Mouse (Mus musculus) intestine, embryonic 16.5 days (tissue): ENCODE data around the gene Zswim7. TPM values are rescaled to one million over a fixed set of nuclear protein-coding genes. Genes with fewer than 3 reads are reported as not detected.

Experiments
- ATAC-seq: fragments of 200-750 bp; cut with Nextera tagmentation; 2 replicates; pipeline ENCODE4 v1.8.0; 2017; ENCODE audit warnings: moderate TSS enrichment, moderate library complexity
- H3K27ac ChIP-seq: fragments of 300-500 bp; sonication (generic); 2 replicates; pipeline ENCODE4 v1.5.1; 2014; ENCODE audit warnings: mild to moderate bottlenecking, low read length
- H3K27me3 ChIP-seq: fragments of 300-500 bp; sonication (generic); replicated peaks from 2 replicates; pipeline ENCODE4 v1.6.1; 2014; ENCODE audit warnings: low read length, control low read depth, mixed read lengths; ENCODE audit not compliant: control insufficient read depth, insufficient read depth
- H3K36me3 ChIP-seq: fragments of 300-500 bp; sonication (generic); 2 replicates; pipeline ENCODE4 v1.6.1; 2014; ENCODE audit warnings: low read length, control low read depth; ENCODE audit not compliant: control insufficient read depth, insufficient read depth
- H3K4me1 ChIP-seq: fragments of 300-500 bp; sonication (generic); 2 replicates; pipeline ENCODE4 v1.6.1; 2014; ENCODE audit warnings: low read length, control low read depth, mixed read lengths; ENCODE audit not compliant: control insufficient read depth, insufficient read depth
- H3K4me2 ChIP-seq: fragments of 300-500 bp; sonication (generic); 2 replicates; pipeline ENCODE4 v1.6.1; 2014; ENCODE audit warnings: low read depth, low read length, control low read depth
- H3K4me3 ChIP-seq: fragments of 300-500 bp; sonication (generic); 2 replicates; pipeline ENCODE4 v1.5.1; 2014; ENCODE audit warnings: mild to moderate bottlenecking, low read length
- H3K9ac ChIP-seq: fragments of 300-500 bp; sonication (generic); 2 replicates; pipeline ENCODE4 v1.6.1; 2014; ENCODE audit warnings: low read depth, low read length
- H3K9me3 ChIP-seq: fragments of 300-500 bp; sonication (generic); 2 replicates; pipeline ENCODE4 v1.6.1; 2016; ENCODE audit warnings: low read length, control low read depth; ENCODE audit not compliant: control insufficient read depth
- WGBS: fragments of 180-500 bp; shearing (Covaris S2); extraction: QIAGEN DNeasy Blood & Tissue Kit; methylation state at CpG from one replicate; pipeline ENCODE4 v1.1.7; 2014; 5-methylcytosine and 5-hydroxymethylcytosine counted together
- polyA plus RNA-seq: library from polyadenylated mRNA; unstranded; fragments of >200 nt; fragmentation: Nextera tagmentation; extraction: Ambion mirVana; gene quantifications from 2 replicates; pipeline ENCODE4 v1.2.1, GENCODE M21; 2015

Zswim7 gene
- polyA plus RNA-seq, 1 experiment from 2014 or later: 28.0 TPM

GRCm38 (mm10) chr11:62266466-62267214 lies 14.5 kb downstream of the Zswim7 start:
- no peak overlapping the region for H3K4me3 ChIP-seq
- no peak overlapping the region for H3K9ac ChIP-seq
- H3K4me2 ChIP-seq: no peak overlapping the region
- H3K27ac ChIP-seq: 0 out of 2 replicates have a peak overlapping the region, but pooled peaks have one; percentile 26
- H3K9me3 ChIP-seq: no peaks in the 10 kb centered on the region
- no peaks in the 10 kb centered on the region for H3K27me3 ChIP-seq
- peak; percentile 58 for ATAC-seq
- H3K4me1 ChIP-seq: peaks cover 14% of the 10 kb centered on the region; the same call in 1 of the 2 replicates
- 64% methylated on average over 17 of the region's 17 CpGs for WGBS
- no peaks in the 10 kb centered on the region for H3K36me3 ChIP-seq

GRCm38 (mm10) chr11:62265642-62266041 lies 15.5 kb downstream of the Zswim7 start:
- Histone ChIP-seq H3K9me3 (no peaks in the 10 kb centered on the region), H3K4me2 (no peak overlapping the region), H3K9ac (no peak overlapping the region), H3K27me3 (no peaks in the 10 kb centered on the region), H3K4me3 (no peak overlapping the region), H3K36me3 (no peaks in the 10 kb centered on the region), H3K4me1 (peaks cover 17% of the 10 kb centered on the region; the same call in 1 of the 2 replicates), H3K27ac (no peak overlapping the region)
- no peak for ATAC-seq
- WGBS: 76% methylated on average over 7 of the region's 7 CpGs

- Histone ChIP-seq H3K36me3 (no peaks in the 10 kb centered on the region), H3K4me1 (peaks cover 18% of the 10 kb centered on the region; the same call in 1 of the 2 replicates), H3K27me3 (no peaks in the 10 kb centered on the region), H3K4me2 (no peak overlapping the region), H3K9ac (no peak overlapping the region), H3K4me3 (no peak overlapping the region), H3K9me3 (no peaks in the 10 kb centered on the region), H3K27ac (no peak overlapping the region)
- peak; percentile 82 for ATAC-seq
- 30% methylated on average over 7 of the region's 7 CpGs for whole genome bisulfite sequencing
Measured at GRCm38 (mm10) chr11:62264018-62264417, 17.2 kb downstream of the Zswim7 start.

GRCm38 (mm10) chr11:62263599-62263998 lies 17.6 kb downstream of the Zswim7 start:
- no peak for ATAC-seq

GRCm38 (mm10) chr11:62259214-62259613 lies 22.0 kb downstream of the Zswim7 start:
- no peak for ATAC-seq
- no peaks in the 10 kb centered on the region for H3K36me3 ChIP-seq
- no peak overlapping the region for H3K9ac ChIP-seq
- 65% methylated on average over 5 of the region's 5 CpGs for WGBS
- H3K4me2 ChIP-seq: no peak overlapping the region
- no peak overlapping the region for H3K4me3 ChIP-seq
- H3K27me3 ChIP-seq: no peaks in the 10 kb centered on the region
- no peak overlapping the region for H3K27ac ChIP-seq
- H3K4me1 ChIP-seq: peaks cover 13% of the 10 kb centered on the region; the same call in 1 of the 2 replicates
- no peaks in the 10 kb centered on the region for H3K9me3 ChIP-seq

More at GRCm38 (mm10) chr11:62263599-62263998, 17.6 kb downstream of the Zswim7 start:
- H3K9me3 ChIP-seq: no peaks in the 10 kb centered on the region
- H3K27ac ChIP-seq: no peak overlapping the region
- WGBS: 41% methylated on average over 7 of the region's 7 CpGs
- H3K4me2 ChIP-seq: no peak overlapping the region
- peaks cover 15% of the 10 kb centered on the region; the same call in 1 of the 2 replicates for H3K4me1 ChIP-seq
- H3K9ac ChIP-seq: no peak overlapping the region
- H3K4me3 ChIP-seq: no peak overlapping the region
- no peaks in the 10 kb centered on the region for H3K27me3 ChIP-seq
- no peaks in the 10 kb centered on the region for H3K36me3 ChIP-seq

- ATAC-seq: no peak
- Histone ChIP-seq H3K4me2 (no peak overlapping the region), H3K9ac (no peak overlapping the region), H3K4me1 (peaks cover 18% of the 10 kb centered on the region), H3K27ac (no peak overlapping the region), H3K36me3 (no peaks in the 10 kb centered on the region), H3K4me3 (no peak overlapping the region), H3K27me3 (no peaks in the 10 kb centered on the region; the same call in 1 of the 2 replicates), H3K9me3 (no peaks in the 10 kb centered on the region)
- 68% methylated on average over 5 of the region's 5 CpGs for WGBS
Measured at GRCm38 (mm10) chr11:62253380-62253779, 27.8 kb downstream of the Zswim7 start.

GRCm38 (mm10) chr11:62251047-62251446 lies 30.1 kb downstream of the Zswim7 start:
- 40% methylated on average over 11 of the region's 11 CpGs for WGBS
- H3K9me3 ChIP-seq: no peaks in the 10 kb centered on the region
- H3K4me2 ChIP-seq: peak overlapping the region; percentile 94; the same call in 1 of the 2 replicates
- H3K9ac ChIP-seq: peak overlapping the region; percentile 2; the same call in 1 of the 2 replicates
- no peaks in the 10 kb centered on the region; the same call in 1 of the 2 replicates for H3K27me3 ChIP-seq
- ATAC-seq: peak; percentile 24; the same call in 1 of the 2 replicates
- H3K36me3 ChIP-seq: no peaks in the 10 kb centered on the region
- H3K4me1 ChIP-seq: peaks cover 18% of the 10 kb centered on the region
- H3K27ac ChIP-seq: no peak overlapping the region
- H3K4me3 ChIP-seq: peak overlapping the region; percentile 6; the same call in 1 of the 2 replicates

GRCm38 (mm10) chr11:62249266-62250037 lies 31.7 kb downstream of the Zswim7 start:
- peaks cover 18% of the 10 kb centered on the region for H3K4me1 ChIP-seq
- 6% methylated on average over 35 of the region's 35 CpGs for WGBS
- peak overlapping the region; percentile 67 for H3K4me3 ChIP-seq
- peak; percentile 47 for ATAC-seq
- no peak overlapping the region for H3K27ac ChIP-seq
- no peaks in the 10 kb centered on the region for H3K36me3 ChIP-seq
- peak overlapping the region; percentile 71 for H3K9ac ChIP-seq
- peak overlapping the region; percentile 94 for H3K4me2 ChIP-seq
- 0 out of 2 replicates have a peak, but pooled peaks cover 3% of the 10 kb centered on the region for H3K9me3 ChIP-seq
- no peaks in the 10 kb centered on the region; the same call in 1 of the 2 replicates for H3K27me3 ChIP-seq
